Mouse (Mus musculus) NIH3T3 (cell line): Measurements from ENCODE around the gene Ddx27.

Experiments used
- DNase-seq: peaks from one replicate; pipeline ENCODE4 v3.0.0-alpha.2; 2012; ENCODE audit warnings: low read depth

Ddx27 gene

GRCm38 (mm10) chr2:167081639-167082038, 66.6 kb downstream of the Ddx27 start:
- DNase-seq: no peak
